Mouse (Mus musculus): ENCODE results near the gene Gdf15. TPM values are rescaled to one million over a fixed set of nuclear protein-coding genes. Genes with fewer than 3 reads are reported as not detected.

Gene Gdf15
- polyA plus RNA-seq, 1 experiment from 2014 or later: 0.86 TPM

- 17% methylated on average over 5 of the region's 5 CpGs for WGBS
- H3K4me2 ChIP-seq: peak overlapping the region; percentile 24
- no peaks in the 10 kb centered on the region for H3K9me3 ChIP-seq
- H3K9ac ChIP-seq: no peak overlapping the region
- H3K36me3 ChIP-seq: no peaks in the 10 kb centered on the region
- ATAC-seq (ENCODE audit: extremely low read depth, insufficient number of reproducible peaks, low FRiP score, low TSS enrichment): no peak
- H3K4me3 ChIP-seq: no peak overlapping the region
- H3K27me3 ChIP-seq (replicated peaks): peaks cover 28% of the 10 kb centered on the region
- no peak overlapping the region for H3K27ac ChIP-seq (replicated peaks)
- peaks cover 14% of the 10 kb centered on the region for H3K4me1 ChIP-seq
These were observed 7.2 kb downstream of the Gdf15 start for GRCm38 (mm10) chr8:70625104-70625503.

GRCm38 (mm10) chr8:70622220-70622619 lies 10.0 kb downstream of the Gdf15 start:
- Histone ChIP-seq H3K4me3 (no peak overlapping the region), H3K36me3 (no peaks in the 10 kb centered on the region), H3K9ac (no peak overlapping the region), H3K9me3 (no peaks in the 10 kb centered on the region), H3K27ac (replicated peaks) (no peak overlapping the region), H3K27me3 (replicated peaks) (peaks cover 28% of the 10 kb centered on the region), H3K4me2 (no peak overlapping the region), H3K4me1 (peaks cover 9% of the 10 kb centered on the region; the same call in 1 of the 2 replicates)
- ATAC-seq (ENCODE audit: extremely low read depth, insufficient number of reproducible peaks, low FRiP score, low TSS enrichment): no peak
- 35% methylated on average over 3 of the region's 3 CpGs for WGBS

- H3K9me3 ChIP-seq: no peaks in the 10 kb centered on the region
- H3K4me2 ChIP-seq: 0 out of 2 replicates have a peak overlapping the region, but pooled peaks have one; percentile 17
- no peak overlapping the region for H3K9ac ChIP-seq
- 29% methylated on average over 9 of the region's 9 CpGs for WGBS
- H3K4me1 ChIP-seq: peaks cover 9% of the 10 kb centered on the region; the same call in 1 of the 2 replicates
- ATAC-seq (ENCODE audit: extremely low read depth, insufficient number of reproducible peaks, low FRiP score, low TSS enrichment): peak; percentile 68; the same call in 1 of the 2 replicates
- no peak overlapping the region for H3K4me3 ChIP-seq
- H3K27ac ChIP-seq (replicated peaks): no peak overlapping the region
- H3K27me3 ChIP-seq (replicated peaks): peaks cover 28% of the 10 kb centered on the region
- H3K36me3 ChIP-seq: no peaks in the 10 kb centered on the region
These were observed 13.3 kb downstream of the Gdf15 start for GRCm38 (mm10) chr8:70618888-70619334.

GRCm38 (mm10) chr8:70617985-70618384 lies 14.3 kb downstream of the Gdf15 start:
- H3K9ac ChIP-seq: peak overlapping the region; percentile 30; the same call in 1 of the 2 replicates

GRCm38 (mm10) chr8:70616645-70617044 lies 15.6 kb downstream of the Gdf15 start:
- Histone ChIP-seq H3K4me1 (peaks cover 11% of the 10 kb centered on the region), H3K9me3 (no peaks in the 10 kb centered on the region), H3K27ac (replicated peaks) (no peak overlapping the region), H3K36me3 (no peaks in the 10 kb centered on the region), H3K4me2 (no peak overlapping the region), H3K9ac (no peak overlapping the region), H3K27me3 (replicated peaks) (peaks cover 15% of the 10 kb centered on the region), H3K4me3 (no peak overlapping the region)
- WGBS: 53% methylated on average over 11 of the region's 11 CpGs
- no peak for ATAC-seq (ENCODE audit: extremely low read depth, insufficient number of reproducible peaks, low FRiP score, low TSS enrichment)

More at GRCm38 (mm10) chr8:70617985-70618384, 14.3 kb downstream of the Gdf15 start:
- no peak overlapping the region for H3K4me2 ChIP-seq
- peaks cover 25% of the 10 kb centered on the region for H3K27me3 ChIP-seq (replicated peaks)
- H3K4me3 ChIP-seq: 0 out of 2 replicates have a peak overlapping the region, but pooled peaks have one; percentile 1
- WGBS: 69% methylated on average over 11 of the region's 11 CpGs
- no peaks in the 10 kb centered on the region for H3K36me3 ChIP-seq
- H3K27ac ChIP-seq (replicated peaks): no peak overlapping the region
- H3K4me1 ChIP-seq: peaks cover 9% of the 10 kb centered on the region; the same call in 1 of the 2 replicates
- no peaks in the 10 kb centered on the region for H3K9me3 ChIP-seq
- ATAC-seq (ENCODE audit: extremely low read depth, insufficient number of reproducible peaks, low FRiP score, low TSS enrichment): no peak

- no peak within 1 kb of the TSS for H3K9ac ChIP-seq
- no peaks in the 10 kb centered on the region for H3K36me3 ChIP-seq
- WGBS: 73% methylated on average over 3 of the region's 3 CpGs
- H3K4me1 ChIP-seq: peaks cover 11% of the 10 kb centered on the region
- H3K4me3 ChIP-seq: no peak within 1 kb of the TSS
- no peaks in the 10 kb centered on the region for H3K9me3 ChIP-seq
- no peak within 1 kb of the TSS for H3K27ac ChIP-seq (replicated peaks)
- no peak within 1 kb of the TSS for H3K4me2 ChIP-seq
- no peak for ATAC-seq (ENCODE audit: extremely low read depth, insufficient number of reproducible peaks, low FRiP score, low TSS enrichment)
- peaks cover 8% of the 10 kb centered on the region for H3K27me3 ChIP-seq (replicated peaks)
These were observed 16.4 kb downstream of the Gdf15 start, which contains the start of gene Lrrc25 for GRCm38 (mm10) chr8:70615894-70616293. TSS of gene Lrrc25 (plus strand) at chr8:70616155.

- H3K9me3 ChIP-seq: no peaks in the 10 kb centered on the region
- no peak overlapping the region for H3K4me3 ChIP-seq
- peaks cover 2% of the 10 kb centered on the region for H3K27me3 ChIP-seq (replicated peaks)
- no peak overlapping the region for H3K9ac ChIP-seq
- H3K4me1 ChIP-seq: peaks cover 13% of the 10 kb centered on the region
- no peak overlapping the region for H3K4me2 ChIP-seq
- 78% methylated on average over 8 of the region's 8 CpGs for WGBS
- H3K36me3 ChIP-seq: no peaks in the 10 kb centered on the region
- H3K27ac ChIP-seq (replicated peaks): no peak overlapping the region
- ATAC-seq (ENCODE audit: extremely low read depth, insufficient number of reproducible peaks, low FRiP score, low TSS enrichment): no peak
These were observed 17.0 kb downstream of the Gdf15 start for GRCm38 (mm10) chr8:70615281-70615680.

GRCm38 (mm10) chr8:70614469-70614868 lies 17.8 kb downstream of the Gdf15 start:
- no peak overlapping the region for H3K4me2 ChIP-seq
- 79% methylated on average over 5 of the region's 5 CpGs for WGBS
- H3K27me3 ChIP-seq (replicated peaks): no peaks in the 10 kb centered on the region
- no peaks in the 10 kb centered on the region for H3K9me3 ChIP-seq
- H3K36me3 ChIP-seq: no peaks in the 10 kb centered on the region
- ATAC-seq (ENCODE audit: extremely low read depth, insufficient number of reproducible peaks, low FRiP score, low TSS enrichment): no peak
- peaks cover 20% of the 10 kb centered on the region for H3K4me1 ChIP-seq
- H3K9ac ChIP-seq: no peak overlapping the region
- no peak overlapping the region for H3K27ac ChIP-seq (replicated peaks)
- no peak overlapping the region for H3K4me3 ChIP-seq

- Histone ChIP-seq H3K9me3 (no peaks in the 10 kb centered on the region), H3K4me1 (peaks cover 27% of the 10 kb centered on the region), H3K9ac (no peak overlapping the region), H3K27ac (replicated peaks) (no peak overlapping the region), H3K27me3 (replicated peaks) (no peaks in the 10 kb centered on the region), H3K4me3 (no peak overlapping the region), H3K36me3 (no peaks in the 10 kb centered on the region), H3K4me2 (no peak overlapping the region)
- ATAC-seq (ENCODE audit: extremely low read depth, insufficient number of reproducible peaks, low FRiP score, low TSS enrichment): no peak
- 24% methylated on average over 1 of the region's 1 CpGs for WGBS
These were observed 18.5 kb downstream of the Gdf15 start for GRCm38 (mm10) chr8:70613763-70614162.

- H3K4me1 ChIP-seq: peaks cover 40% of the 10 kb centered on the region
- no peak for ATAC-seq (ENCODE audit: extremely low read depth, insufficient number of reproducible peaks, low FRiP score, low TSS enrichment)
- H3K4me3 ChIP-seq: peak overlapping the region; percentile 87
- no peaks in the 10 kb centered on the region for H3K36me3 ChIP-seq
- peak overlapping the region; percentile 83 for H3K9ac ChIP-seq
- H3K4me2 ChIP-seq: peak overlapping the region; percentile 99
- H3K27ac ChIP-seq (replicated peaks): peak overlapping the region; percentile 74
- 1% methylated on average over 6 of the region's 6 CpGs for WGBS
- H3K27me3 ChIP-seq (replicated peaks): no peaks in the 10 kb centered on the region
- no peaks in the 10 kb centered on the region for H3K9me3 ChIP-seq
These were observed 20.4 kb downstream of the Gdf15 start for GRCm38 (mm10) chr8:70611849-70612248.

- ATAC-seq (ENCODE audit: extremely low read depth, insufficient number of reproducible peaks, low FRiP score, low TSS enrichment): no peak
- Histone ChIP-seq H3K4me3 (peak overlapping the region; percentile 87), H3K36me3 (no peaks in the 10 kb centered on the region), H3K9me3 (no peaks in the 10 kb centered on the region), H3K9ac (peak overlapping the region; percentile 83), H3K4me2 (peak overlapping the region; percentile 99), H3K27me3 (replicated peaks) (no peaks in the 10 kb centered on the region), H3K4me1 (peaks cover 42% of the 10 kb centered on the region), H3K27ac (replicated peaks) (peak overlapping the region; percentile 99)
- under 1% methylated on average over 54 of the region's 54 CpGs for WGBS
These were observed 21.2 kb downstream of the Gdf15 start for GRCm38 (mm10) chr8:70610796-70611771.

Measured in heart, embryonic 13.5 days (tissue).